Mouse (Mus musculus) midbrain, embryonic 10.5 days (tissue): ENCODE results near the gene Dbn1. TPM values are rescaled to one million over a fixed set of nuclear protein-coding genes. Genes with fewer than 3 reads are reported as not detected.
"Not testable (repeated sequence)": the region's sequence is repeated elsewhere in the genome, so short reads cannot be mapped to it uniquely, and the experiment has no call there.

Experiments used
- DNase-seq: peaks from one replicate; pipeline ENCODE4 v3.0.0-alpha.2; 2017; ENCODE audit warnings: low spot score
- H3K27ac ChIP-seq: fragments of 300-500 bp; sonication (generic); replicated peaks from 2 replicates; pipeline ENCODE4 v1.5.1; 2016; ENCODE audit warnings: mild to moderate bottlenecking
- H3K27me3 ChIP-seq: fragments of 300-500 bp; sonication (generic); 2 replicates; pipeline ENCODE4 v1.6.1; 2016; ENCODE audit warnings: low read depth, mild to moderate bottlenecking; ENCODE audit not compliant: poor library complexity, severe bottlenecking
- H3K36me3 ChIP-seq: fragments of 300-500 bp; sonication (generic); 2 replicates; pipeline ENCODE4 v1.6.1; 2016; ENCODE audit warnings: mild to moderate bottlenecking, moderate library complexity
- H3K4me1 ChIP-seq: fragments of 300-500 bp; sonication (generic); 2 replicates; pipeline ENCODE4 v1.6.1; 2016
- H3K4me3 ChIP-seq: fragments of 300-500 bp; sonication (generic); 2 replicates; pipeline ENCODE4 v1.5.1; 2016; ENCODE audit warnings: mild to moderate bottlenecking, moderate library complexity
- H3K9me3 ChIP-seq: fragments of 300-500 bp; sonication (generic); replicated peaks from 2 replicates; pipeline ENCODE4 v1.6.1; 2016; ENCODE audit warnings: mild to moderate bottlenecking
- WGBS: fragments of 180-500 bp; shearing (Covaris S2); methylation state at CpG from one replicate; pipeline ENCODE4 v1.1.7; 2016; 5-methylcytosine and 5-hydroxymethylcytosine counted together
- polyA plus RNA-seq: library from polyadenylated mRNA; unstranded; fragments of >200 nt; fragmentation: Nextera tagmentation; extraction: Ambion mirVana; gene quantifications from 2 replicates; pipeline ENCODE4 v1.2.1, GENCODE M21; 2016

The Dbn1 gene
- polyA plus RNA-seq, 1 experiment from 2014 or later: 381 TPM

GRCm38 (mm10) chr13:55451296-55451695, 36.6 kb downstream of the Dbn1 start:
- no peak overlapping the region for H3K4me3 ChIP-seq
- no peak for DNase-seq
- H3K27ac ChIP-seq: no peak overlapping the region
- no peaks in the 10 kb centered on the region for H3K27me3 ChIP-seq
- no peaks in the 10 kb centered on the region for H3K9me3 ChIP-seq
- peaks cover 83% of the 10 kb centered on the region for H3K36me3 ChIP-seq
- peaks cover 18% of the 10 kb centered on the region for H3K4me1 ChIP-seq
- WGBS: 91% methylated on average over 10 of the region's 10 CpGs

- Histone ChIP-seq H3K4me3 (no peak overlapping the region), H3K27me3 (no peaks in the 10 kb centered on the region), H3K27ac (no peak overlapping the region), H3K4me1 (peaks cover 24% of the 10 kb centered on the region), H3K36me3 (peaks cover 76% of the 10 kb centered on the region), H3K9me3 (no peaks in the 10 kb centered on the region)
- 95% methylated on average over 11 of the region's 11 CpGs for WGBS
- no peak for DNase-seq
Measured at GRCm38 (mm10) chr13:55450511-55450980, 37.4 kb downstream of the Dbn1 start.

GRCm38 (mm10) chr13:55449679-55450441, 38.1 kb downstream of the Dbn1 start:
- Histone ChIP-seq H3K9me3 (no peaks in the 10 kb centered on the region), H3K36me3 (peaks cover 69% of the 10 kb centered on the region), H3K27me3 (no peaks in the 10 kb centered on the region), H3K4me3 (no peak overlapping the region), H3K4me1 (peaks cover 24% of the 10 kb centered on the region), H3K27ac (no peak overlapping the region)
- no peak for DNase-seq
- WGBS: 91% methylated on average over 17 of the region's 17 CpGs

GRCm38 (mm10) chr13:55449205-55449604, 38.7 kb downstream of the Dbn1 start:
- WGBS: 92% methylated on average over 9 of the region's 9 CpGs

GRCm38 (mm10) chr13:55448131-55448530, 39.8 kb downstream of the Dbn1 start:
- no peak for DNase-seq
- peaks cover 51% of the 10 kb centered on the region for H3K36me3 ChIP-seq
- no peaks in the 10 kb centered on the region for H3K27me3 ChIP-seq
- no peak overlapping the region for H3K27ac ChIP-seq
- no peaks in the 10 kb centered on the region for H3K9me3 ChIP-seq
- no peak overlapping the region for H3K4me3 ChIP-seq
- WGBS: 95% methylated on average over 5 of the region's 5 CpGs
- H3K4me1 ChIP-seq: peaks cover 37% of the 10 kb centered on the region

More at GRCm38 (mm10) chr13:55449205-55449604, 38.7 kb downstream of the Dbn1 start:
- H3K36me3 ChIP-seq: peaks cover 62% of the 10 kb centered on the region
- H3K4me3 ChIP-seq: no peak overlapping the region
- peaks cover 28% of the 10 kb centered on the region for H3K4me1 ChIP-seq
- DNase-seq: no peak
- no peaks in the 10 kb centered on the region for H3K9me3 ChIP-seq
- no peak overlapping the region for H3K27ac ChIP-seq
- H3K27me3 ChIP-seq: no peaks in the 10 kb centered on the region

- H3K27ac ChIP-seq: no peak overlapping the region
- DNase-seq: no peak
- no peak overlapping the region for H3K4me3 ChIP-seq
- H3K4me1 ChIP-seq: peaks cover 37% of the 10 kb centered on the region
- H3K36me3 ChIP-seq: peaks cover 45% of the 10 kb centered on the region
- 78% methylated on average over 3 of the region's 3 CpGs for WGBS
- H3K9me3 ChIP-seq: no peaks in the 10 kb centered on the region
- no peaks in the 10 kb centered on the region for H3K27me3 ChIP-seq
Measured at GRCm38 (mm10) chr13:55447543-55447943, 40.4 kb downstream of the Dbn1 start.

- 83% methylated on average over 6 of the region's 6 CpGs for WGBS
- peaks cover 37% of the 10 kb centered on the region for H3K4me1 ChIP-seq
- H3K36me3 ChIP-seq: peaks cover 36% of the 10 kb centered on the region
- H3K27ac ChIP-seq: peak overlapping the region; percentile 98
- no peaks in the 10 kb centered on the region for H3K9me3 ChIP-seq
- H3K4me3 ChIP-seq: peak overlapping the region; percentile 93
- no peaks in the 10 kb centered on the region for H3K27me3 ChIP-seq
- DNase-seq: no peak
Measured at GRCm38 (mm10) chr13:55446483-55447105, 41.3 kb downstream of the Dbn1 start.

GRCm38 (mm10) chr13:55445361-55446091, 42.4 kb downstream of the Dbn1 start:
- peak overlapping the region; percentile 98 for H3K27ac ChIP-seq
- peaks cover 37% of the 10 kb centered on the region for H3K4me1 ChIP-seq
- peak; percentile 77 for DNase-seq
- H3K27me3 ChIP-seq: no peaks in the 10 kb centered on the region
- H3K36me3 ChIP-seq: peaks cover 25% of the 10 kb centered on the region
- H3K9me3 ChIP-seq: no peaks in the 10 kb centered on the region
- peak overlapping the region; percentile 93 for H3K4me3 ChIP-seq
- 1% methylated on average over 66 of the region's 66 CpGs for WGBS

- peak within 1 kb of the TSS; percentile 98 for H3K27ac ChIP-seq
- peaks cover 19% of the 10 kb centered on the region for H3K36me3 ChIP-seq
- WGBS: under 1% methylated on average over 35 of the region's 35 CpGs
- peak; percentile 99 for DNase-seq
- H3K4me1 ChIP-seq: peaks cover 37% of the 10 kb centered on the region
- H3K4me3 ChIP-seq: peak within 1 kb of the TSS; percentile 93
- H3K9me3 ChIP-seq: no peaks in the 10 kb centered on the region
- H3K27me3 ChIP-seq: no peaks in the 10 kb centered on the region
Measured at GRCm38 (mm10) chr13:55444937-55445315, 43.0 kb downstream of the Dbn1 start, which contains the start of gene Grk6. Gene Grk6 (plus strand): TSS chr13:55445072.

GRCm38 (mm10) chr13:55444286-55444936, 43.5 kb downstream of the Dbn1 start:
- Histone ChIP-seq H3K4me3 (peak overlapping the region; percentile 93), H3K27ac (peak overlapping the region; percentile 98), H3K9me3 (no peaks in the 10 kb centered on the region), H3K36me3 (peaks cover 14% of the 10 kb centered on the region), H3K4me1 (peaks cover 37% of the 10 kb centered on the region), H3K27me3 (no peaks in the 10 kb centered on the region)
- WGBS: 2% methylated on average over 32 of the region's 33 CpGs
- no peak for DNase-seq

GRCm38 (mm10) chr13:55443799-55444285, 44.1 kb downstream of the Dbn1 start:
- peaks cover 8% of the 10 kb centered on the region for H3K36me3 ChIP-seq
- no peak for DNase-seq
- 47% methylated on average over 9 of the region's 9 CpGs for WGBS
- H3K4me1 ChIP-seq: peaks cover 37% of the 10 kb centered on the region
- no peaks in the 10 kb centered on the region for H3K27me3 ChIP-seq
- peak overlapping the region; percentile 98 for H3K27ac ChIP-seq
- H3K4me3 ChIP-seq: peak overlapping the region; percentile 93
- H3K9me3 ChIP-seq: no peaks in the 10 kb centered on the region

GRCm38 (mm10) chr13:55437111-55437629, 50.7 kb downstream of the Dbn1 start:
- WGBS: 91% methylated on average over 15 of the region's 15 CpGs
- H3K36me3 ChIP-seq, H3K27ac ChIP-seq, H3K4me3 ChIP-seq, H3K4me1 ChIP-seq, H3K27me3 ChIP-seq, DNase-seq: not testable (repeated sequence)
- H3K9me3 ChIP-seq: peaks cover 18% of the 10 kb centered on the region
